Mouse (Mus musculus) heart, embryonic 14.5 days (tissue): ENCODE data around the gene Tnfrsf9. TPM values are rescaled to one million over a fixed set of nuclear protein-coding genes. Genes with fewer than 3 reads are reported as not detected.
A peak's percentile ranks its signal among the peaks of the same experiment; 100 is the strongest.

Experiments used
- ATAC-seq: fragments of 200-750 bp; cut with Nextera tagmentation; 2 replicates; pipeline ENCODE4 v1.8.0; 2017; ENCODE audit warnings: low read depth, moderate TSS enrichment; ENCODE audit not compliant: insufficient number of reproducible peaks, insufficient read depth, low FRiP score
- H3K27ac ChIP-seq, 2 experiments: fragments of 200-500 bp in 1 of 2; fragments of 300-500 bp in 1 of 2; sonication (generic) in 1 of 2; replicated peaks in 1 of 2; 2 replicates each; pipeline ENCODE4 v1.5.1; 2012 to 2014; ENCODE audit warnings: low read depth in 2 of 2, low read length in 2 of 2, control low read depth in 1 of 2, mild to moderate bottlenecking in 1 of 2, mixed read lengths in 1 of 2; ENCODE audit not compliant: control insufficient read depth in 1 of 2, insufficient read depth in 1 of 2
- H3K27me3 ChIP-seq: fragments of 300-500 bp; sonication (generic); 2 replicates; pipeline ENCODE4 v1.6.1; 2014; ENCODE audit warnings: mild to moderate bottlenecking, low read length, control low read depth; ENCODE audit not compliant: control insufficient read depth, insufficient read depth
- H3K36me3 ChIP-seq: fragments of 300-500 bp; sonication (generic); 2 replicates; pipeline ENCODE4 v1.6.1; 2014; ENCODE audit warnings: mild to moderate bottlenecking, control low read depth, low read length, mixed read lengths; ENCODE audit not compliant: control insufficient read depth, insufficient read depth
- H3K4me1 ChIP-seq, 2 experiments: fragments of 200-500 bp in 1 of 2; fragments of 300-500 bp in 1 of 2; sonication (generic) in 1 of 2; 2 replicates each; pipeline ENCODE4 v1.6.1; 2012 to 2014; ENCODE audit warnings: low read length in 2 of 2, control low read depth in 1 of 2, mixed read lengths in 1 of 2; ENCODE audit not compliant: control insufficient read depth in 2 of 2, insufficient read depth in 2 of 2
- H3K4me2 ChIP-seq: fragments of 300-500 bp; sonication (generic); 2 replicates; pipeline ENCODE4 v1.6.1; 2014; ENCODE audit warnings: mild to moderate bottlenecking, low read length
- H3K4me3 ChIP-seq, 2 experiments: fragments of 200-500 bp in 1 of 2; fragments of 300-500 bp in 1 of 2; sonication (generic) in 1 of 2; 2 replicates each; pipeline ENCODE4 v1.5.1; 2012 to 2014; ENCODE audit warnings: low read length in 2 of 2, mild to moderate bottlenecking in 2 of 2, control low read depth in 1 of 2, low read depth in 1 of 2, moderate library complexity in 1 of 2; ENCODE audit not compliant: control insufficient read depth in 1 of 2, insufficient read depth in 1 of 2
- H3K9ac ChIP-seq: fragments of 300-500 bp; sonication (generic); 2 replicates; pipeline ENCODE4 v1.6.1; 2014; ENCODE audit warnings: mild to moderate bottlenecking, low read length
- H3K9me3 ChIP-seq: fragments of 300-500 bp; sonication (generic); 2 replicates; pipeline ENCODE4 v1.6.1; 2016; ENCODE audit warnings: low read length, control low read depth; ENCODE audit not compliant: control insufficient read depth
- WGBS: fragments of 180-500 bp; shearing (Covaris S2); extraction: QIAGEN DNeasy Blood & Tissue Kit; methylation state at CpG from one replicate; pipeline ENCODE4 v1.1.7; 2014; 5-methylcytosine and 5-hydroxymethylcytosine counted together
- polyA plus RNA-seq: library from polyadenylated mRNA; unstranded; fragments of >200 nt; fragmentation: Nextera tagmentation; extraction: Ambion mirVana; gene quantifications from 2 replicates; pipeline ENCODE4 v1.2.1, GENCODE M21; 2014

The Tnfrsf9 gene
- polyA plus RNA-seq, 1 experiment from 2014 or later = 1.8 TPM

GRCm38 (mm10) chr4:150921206-150921605, 6.8 kb downstream of the Tnfrsf9 start:
- whole genome bisulfite sequencing = 84% methylated on average over 8 of the region's 8 CpGs
- Histone ChIP-seq H3K4me2 (no peak overlapping the region), H3K4me3 (no peak overlapping the region), H3K4me1 (peaks cover 3 to 7% of the 10 kb centered on the region in 2 experiments; a peak in 1 of 4 replicates), H3K9me3 (no peaks in the 10 kb centered on the region), H3K27me3 (no peaks in the 10 kb centered on the region), H3K27ac (no peak overlapping the region), H3K9ac (no peak overlapping the region), H3K36me3 (no peaks in the 10 kb centered on the region)
- ATAC-seq = no peak

- peaks cover 0 to 7% of the 10 kb centered on the region in 2 experiments; a peak in 1 of 4 replicates for H3K4me1 ChIP-seq
- no peaks in the 10 kb centered on the region for H3K27me3 ChIP-seq
- no peak for ATAC-seq
- H3K36me3 ChIP-seq = no peaks in the 10 kb centered on the region
- no peak overlapping the region for H3K9ac ChIP-seq
- H3K27ac ChIP-seq = no peak overlapping the region
- H3K4me3 ChIP-seq = no peak overlapping the region
- H3K4me2 ChIP-seq = peak overlapping the region; percentile 21; the same call in 1 of the 2 replicates
- H3K9me3 ChIP-seq = no peaks in the 10 kb centered on the region
- WGBS = 40% methylated on average over 13 of the region's 13 CpGs
Observed at GRCm38 (mm10) chr4:150924308-150924707, 9.9 kb downstream of the Tnfrsf9 start.

- no peak overlapping the region for H3K4me3 ChIP-seq
- no peak overlapping the region for H3K4me2 ChIP-seq
- H3K36me3 ChIP-seq = no peaks in the 10 kb centered on the region
- H3K27ac ChIP-seq = no peak overlapping the region
- no peak for ATAC-seq
- WGBS = 73% methylated on average over 6 of the region's 6 CpGs
- peaks cover 0 to 7% of the 10 kb centered on the region in 2 experiments; a peak in 1 of 4 replicates for H3K4me1 ChIP-seq
- H3K9me3 ChIP-seq = no peaks in the 10 kb centered on the region
- no peak overlapping the region for H3K9ac ChIP-seq
- no peaks in the 10 kb centered on the region for H3K27me3 ChIP-seq
Observed at GRCm38 (mm10) chr4:150924936-150925335, 10.6 kb downstream of the Tnfrsf9 start.

- Histone ChIP-seq H3K9me3 (no peaks in the 10 kb centered on the region), H3K4me3 (no peak overlapping the region), H3K27me3 (no peaks in the 10 kb centered on the region; the same call in 1 of the 2 replicates), H3K4me2 (no peak overlapping the region), H3K36me3 (no peaks in the 10 kb centered on the region), H3K9ac (no peak overlapping the region), H3K27ac (no peak overlapping the region), H3K4me1 (peaks cover 0 to 7% of the 10 kb centered on the region in 2 experiments; a peak in 1 of 4 replicates)
- ATAC-seq = no peak
- 57% methylated on average over 5 of the region's 5 CpGs for WGBS
Observed at GRCm38 (mm10) chr4:150925923-150926322, 11.6 kb downstream of the Tnfrsf9 start.

- no peak overlapping the region for H3K4me3 ChIP-seq
- H3K27me3 ChIP-seq = no peaks in the 10 kb centered on the region; the same call in 1 of the 2 replicates
- no peaks in the 10 kb centered on the region for H3K36me3 ChIP-seq
- H3K9me3 ChIP-seq = no peaks in the 10 kb centered on the region
- H3K9ac ChIP-seq = no peak overlapping the region
- H3K4me1 ChIP-seq = peaks cover 0 to 7% of the 10 kb centered on the region in 2 experiments; a peak in 1 of 4 replicates
- WGBS = 55% methylated on average over 13 of the region's 14 CpGs
- H3K4me2 ChIP-seq = no peak overlapping the region
- no peak for ATAC-seq
- no peak overlapping the region for H3K27ac ChIP-seq
Observed at GRCm38 (mm10) chr4:150926924-150927705, 12.8 kb downstream of the Tnfrsf9 start.

GRCm38 (mm10) chr4:150927789-150928188, 13.4 kb downstream of the Tnfrsf9 start:
- no peaks in the 10 kb centered on the region for H3K9me3 ChIP-seq
- H3K36me3 ChIP-seq = no peaks in the 10 kb centered on the region
- ATAC-seq = no peak
- WGBS = 61% methylated on average over 10 of the region's 10 CpGs
- H3K9ac ChIP-seq = no peak overlapping the region
- no peaks in the 10 kb centered on the region; the same call in 1 of the 2 replicates for H3K27me3 ChIP-seq
- H3K27ac ChIP-seq = no peak overlapping the region
- H3K4me3 ChIP-seq = no peak overlapping the region
- no peak overlapping the region for H3K4me2 ChIP-seq
- peaks cover 0 to 7% of the 10 kb centered on the region in 2 experiments; a peak in 1 of 4 replicates for H3K4me1 ChIP-seq

GRCm38 (mm10) chr4:150933503-150933902, 19.1 kb downstream of the Tnfrsf9 start:
- Histone ChIP-seq H3K9me3 (no peaks in the 10 kb centered on the region), H3K9ac (no peak overlapping the region), H3K27me3 (peaks cover 6% of the 10 kb centered on the region; the same call in 1 of the 2 replicates), H3K4me1 (peaks cover 0 to 8% of the 10 kb centered on the region in 2 experiments; a peak in 2 of 4 replicates), H3K36me3 (no peaks in the 10 kb centered on the region), H3K4me2 (no peak overlapping the region), H3K4me3 (no peak overlapping the region), H3K27ac (no peak overlapping the region)
- no peak for ATAC-seq
- WGBS = 79% methylated on average over 1 of the region's 1 CpGs
